Mouse (Mus musculus) C2C12 (cell line): Measurements from ENCODE around the gene Gk. TPM values are rescaled to one million over a fixed set of nuclear protein-coding genes. Genes with fewer than 3 reads are reported as not detected.
A peak's percentile ranks its signal among the peaks of the same experiment; 100 is the strongest.

Source experiments
- H3K27me3 ChIP-seq: one replicate; pipeline ENCODE4 v1.6.1; 2011; ENCODE audit not compliant: control insufficient read depth, insufficient read depth, insufficient read length
- H3K36me3 ChIP-seq: one replicate; pipeline ENCODE4 v1.6.1; 2011; ENCODE audit not compliant: control insufficient read depth, insufficient read depth
- H3K4me3 ChIP-seq: one replicate; pipeline ENCODE4 v1.5.1; 2011; ENCODE audit warnings: mild to moderate bottlenecking, control low read depth; ENCODE audit not compliant: poor library complexity, insufficient read depth, severe bottlenecking
- H3K79me2 ChIP-seq: one replicate; pipeline ENCODE4 v1.6.1; 2011; ENCODE audit not compliant: control insufficient read depth, insufficient read depth
- H3K79me3 ChIP-seq: one replicate; pipeline ENCODE4 v1.6.1; 2011; ENCODE audit warnings: low read depth, control low read depth
- H3ac ChIP-seq: one replicate; pipeline ENCODE3; 2011; ENCODE audit warnings: low read depth; ENCODE audit not compliant: control insufficient read depth, insufficient read length
- CEBPB ChIP-seq: IDR thresholded peaks from one replicate; pipeline ENCODE4 v1.6.1; 2011; ENCODE audit warnings: low read depth, mild to moderate bottlenecking, control low read depth, moderate library complexity
- CTCF ChIP-seq: IDR thresholded peaks from one replicate; pipeline ENCODE4 v1.5.1; 2011; ENCODE audit not compliant: control insufficient read depth, insufficient read depth, insufficient read length
- FOSL1 ChIP-seq: IDR thresholded peaks from one replicate; pipeline ENCODE4 v1.8.0; 2011; ENCODE audit warnings: mild to moderate bottlenecking, low read length; ENCODE audit not compliant: poor library complexity, insufficient read depth, severe bottlenecking
- MAX ChIP-seq: IDR thresholded peaks from one replicate; pipeline ENCODE4 v1.6.1; 2011; ENCODE audit warnings: mild to moderate bottlenecking, control low read depth
- MYOD1 ChIP-seq: IDR thresholded peaks from one replicate; pipeline ENCODE4 v1.6.1; 2011; ENCODE audit warnings: low read depth; ENCODE audit not compliant: control insufficient read depth, insufficient read length
- MYOG ChIP-seq: IDR thresholded peaks from one replicate; pipeline ENCODE4 v1.6.1; 2011; ENCODE audit not compliant: control insufficient read depth, insufficient read length; ENCODE audit errors: extremely low read depth
- USF1 ChIP-seq: IDR thresholded peaks from one replicate; pipeline ENCODE4 v1.6.1; 2011; ENCODE audit warnings: low read depth, mild to moderate bottlenecking, control low read depth, moderate library complexity
- long read RNA-seq, 2 experiments: library from polyadenylated mRNA; unstranded; transcript quantifications; one replicate each; pipeline ENCODE4 v2.0.0; 2019 to 2020
- polyA plus RNA-seq: library from polyadenylated mRNA; unstranded; fragments of >200 nt; fragmentation: generic; extraction: Trizol; gene quantifications from one replicate; pipeline ENCODE4 v1.2.1, GENCODE M21; 2012; ENCODE audit warnings: missing spikeins

The Gk gene
- polyA plus RNA-seq: 1.5 TPM
- long read RNA-seq, experiment 1, full-length matches to known transcripts: 3 of 5 reads
- long read RNA-seq, experiment 1, partial matches to known transcripts: 0 of 5 reads
- long read RNA-seq, experiment 1, other reads (novel, unspliced or antisense): 2 of 5 reads
- long read RNA-seq, experiment 2, full-length matches to known transcripts: 39 of 51 reads
- long read RNA-seq, experiment 2, partial matches to known transcripts: 1 of 51 reads
- long read RNA-seq, experiment 2, other reads (novel, unspliced or antisense): 11 of 51 reads

DNA sequence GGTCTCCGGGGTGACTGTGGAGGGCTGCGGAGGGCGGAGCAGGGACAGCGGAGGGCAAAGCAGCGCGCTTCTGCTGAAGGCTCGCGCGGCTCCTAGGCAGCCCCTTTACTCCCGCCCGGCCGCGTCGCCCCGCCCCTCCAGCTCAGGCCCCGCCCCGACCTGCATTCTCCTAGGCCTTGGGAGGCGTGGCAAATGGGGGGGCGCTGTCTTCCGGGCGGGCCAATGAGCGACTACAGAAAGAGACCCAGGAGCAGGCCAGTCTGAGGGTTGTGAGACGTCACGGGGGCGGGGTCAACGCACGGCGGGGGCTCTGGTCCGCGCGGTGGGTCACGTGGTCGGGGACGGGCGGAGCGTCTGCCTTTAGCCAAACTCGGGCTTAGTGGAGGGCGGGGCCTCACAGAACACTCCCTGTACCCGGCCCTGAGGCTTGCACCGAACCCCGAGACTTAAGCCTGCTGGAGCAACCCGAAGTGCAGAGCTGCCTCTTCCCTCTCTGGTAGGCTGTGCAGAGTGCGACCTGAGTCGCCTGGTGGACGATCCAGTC, at the start of gene Gk:
Gene Gk (minus strand): TSS at position 276 of the 544 bp plus-strand sequence.
- Histone ChIP-seq H3K79me3 (peaks cover 1% of the 10 kb centered on the region), H3K27me3 (no peaks in the 10 kb centered on the region), H3K36me3 (no peaks in the 10 kb centered on the region), H3ac (peak within 1 kb of the TSS; percentile 87), H3K4me3 (peak within 1 kb of the TSS; percentile 32), H3K79me2 (peaks cover 2% of the 10 kb centered on the region)
- TF ChIP-seq FOSL1: no peak
- TF ChIP-seq USF1: peak; percentile 79

DNA sequence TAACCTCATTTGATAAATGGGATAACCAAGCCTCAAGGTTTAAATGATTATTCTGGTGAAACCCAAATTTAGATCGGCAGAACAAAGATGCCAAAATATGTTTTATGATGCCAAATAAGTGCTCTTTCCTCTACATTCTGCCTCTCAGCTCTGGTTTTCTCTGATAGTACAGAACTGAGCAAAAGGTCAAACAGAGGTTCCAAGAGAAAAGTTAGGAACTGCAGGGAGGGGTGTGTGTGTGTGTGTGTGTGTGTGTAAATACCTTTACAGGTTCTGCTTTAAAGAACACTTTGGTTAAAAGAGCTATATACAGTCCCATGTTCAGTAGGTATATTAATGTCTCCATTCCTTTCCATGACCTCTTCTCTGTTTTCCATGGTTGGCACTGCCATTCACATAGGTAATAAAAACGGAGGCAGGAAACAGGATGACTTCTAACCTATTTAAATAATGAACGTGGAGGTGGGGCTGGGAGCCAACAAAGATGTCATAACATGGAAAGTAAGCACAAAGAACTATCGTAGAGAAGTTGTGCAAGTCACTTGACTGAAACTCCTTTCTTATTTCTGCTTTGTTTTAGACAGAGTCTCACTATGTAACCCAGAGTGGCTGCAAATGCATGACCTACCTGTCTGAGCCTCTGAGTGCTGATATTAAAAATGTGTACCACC, 28.2 kb upstream of the Gk start:
- Histone ChIP-seq H3ac (no peak overlapping the region), H3K27me3 (no peaks in the 10 kb centered on the region), H3K79me2 (no peaks in the 10 kb centered on the region), H3K79me3 (no peaks in the 10 kb centered on the region), H3K4me3 (no peak overlapping the region), H3K36me3 (no peaks in the 10 kb centered on the region)
- no peak for TF ChIP-seq MYOD1
- TF ChIP-seq FOSL1: no peak
- TF ChIP-seq CEBPB: no peak
- no peak for TF ChIP-seq USF1
- no peak for TF ChIP-seq CTCF
- no peak for TF ChIP-seq MAX
- TF ChIP-seq MYOG: no peak

DNA sequence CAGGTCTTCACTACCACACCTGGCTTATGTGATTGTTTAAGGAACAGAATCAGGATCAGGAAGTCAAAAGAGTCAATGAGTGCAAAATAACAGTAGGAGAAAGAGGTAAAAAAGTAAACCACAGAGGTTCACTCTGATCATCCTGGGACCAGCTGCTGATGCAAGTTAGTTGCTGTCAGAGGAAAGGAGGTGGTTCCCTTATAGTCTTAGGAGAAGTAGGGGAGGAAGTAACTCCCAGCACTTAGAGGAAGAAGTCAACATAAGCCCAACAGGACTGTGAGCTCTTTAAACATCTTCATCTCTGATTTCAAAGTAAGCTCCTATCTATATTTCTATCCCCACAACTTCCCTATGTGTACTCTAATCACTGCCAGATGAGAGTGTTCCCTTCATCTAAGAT, 26.4 kb upstream of the Gk start:
- H3ac ChIP-seq: no peak overlapping the region
- no peak overlapping the region for H3K4me3 ChIP-seq
- TF ChIP-seq MYOD1: no peak
- no peak for TF ChIP-seq CEBPB
- TF ChIP-seq FOSL1: no peak
- H3K36me3 ChIP-seq: no peaks in the 10 kb centered on the region
- no peaks in the 10 kb centered on the region for H3K27me3 ChIP-seq
- no peaks in the 10 kb centered on the region for H3K79me2 ChIP-seq
- H3K79me3 ChIP-seq: no peaks in the 10 kb centered on the region

DNA sequence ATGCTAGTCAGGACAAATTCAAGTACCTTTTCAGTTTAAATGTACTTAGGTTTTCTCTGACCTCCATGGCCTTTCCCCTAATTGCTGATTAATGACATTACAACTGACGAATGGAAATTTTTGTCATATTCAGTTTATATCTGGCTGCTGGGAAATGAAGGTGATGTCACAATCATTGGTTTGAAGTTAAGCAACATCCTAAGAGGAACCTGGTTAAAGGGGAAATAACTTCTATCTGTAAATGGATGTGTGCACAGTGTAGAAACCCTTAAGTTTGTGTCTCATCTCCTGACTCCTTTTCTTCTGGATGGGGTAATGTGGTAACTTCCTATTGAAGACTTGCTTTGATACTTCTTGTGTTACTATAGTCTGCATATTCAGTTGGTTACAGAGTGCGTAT, 20.8 kb upstream of the Gk start:
- no peaks in the 10 kb centered on the region for H3K79me2 ChIP-seq
- H3K27me3 ChIP-seq: no peaks in the 10 kb centered on the region
- H3K36me3 ChIP-seq: no peaks in the 10 kb centered on the region
- H3K4me3 ChIP-seq: no peak overlapping the region
- no peaks in the 10 kb centered on the region for H3K79me3 ChIP-seq
- no peak overlapping the region for H3ac ChIP-seq
- no peak for TF ChIP-seq MYOD1
- TF ChIP-seq FOSL1: no peak
- no peak for TF ChIP-seq CEBPB
- TF ChIP-seq CTCF: no peak
- TF ChIP-seq MYOG: no peak
- TF ChIP-seq MAX: no peak
- no peak for TF ChIP-seq USF1

DNA sequence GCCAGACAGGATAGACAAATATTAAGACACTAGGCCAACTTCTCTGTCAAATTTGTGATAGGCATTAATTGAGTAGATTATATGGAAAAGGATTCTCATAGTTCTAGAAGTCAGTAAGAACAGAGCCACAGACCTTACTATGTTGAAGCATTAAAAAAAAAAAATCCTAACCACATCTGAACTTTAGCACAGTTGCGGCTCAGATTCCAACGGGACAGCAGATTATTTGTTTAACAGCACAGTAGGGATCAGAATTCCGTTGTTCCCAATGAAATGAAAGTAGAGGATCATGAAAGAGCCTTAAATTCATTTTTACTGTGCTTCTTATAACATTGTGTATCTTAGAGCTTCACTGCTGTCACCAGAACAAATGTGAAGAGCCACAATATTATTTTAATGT, 1.7 kb upstream of the Gk start:
- Histone ChIP-seq H3K4me3 (no peak overlapping the region), H3K27me3 (no peaks in the 10 kb centered on the region), H3K79me2 (no peaks in the 10 kb centered on the region), H3ac (no peak overlapping the region), H3K79me3 (peaks cover 1% of the 10 kb centered on the region), H3K36me3 (no peaks in the 10 kb centered on the region)
- TF ChIP-seq MYOG (no peak), MYOD1 (no peak), CTCF (no peak), CEBPB (no peak), MAX (no peak), USF1 (no peak), FOSL1 (no peak)

DNA sequence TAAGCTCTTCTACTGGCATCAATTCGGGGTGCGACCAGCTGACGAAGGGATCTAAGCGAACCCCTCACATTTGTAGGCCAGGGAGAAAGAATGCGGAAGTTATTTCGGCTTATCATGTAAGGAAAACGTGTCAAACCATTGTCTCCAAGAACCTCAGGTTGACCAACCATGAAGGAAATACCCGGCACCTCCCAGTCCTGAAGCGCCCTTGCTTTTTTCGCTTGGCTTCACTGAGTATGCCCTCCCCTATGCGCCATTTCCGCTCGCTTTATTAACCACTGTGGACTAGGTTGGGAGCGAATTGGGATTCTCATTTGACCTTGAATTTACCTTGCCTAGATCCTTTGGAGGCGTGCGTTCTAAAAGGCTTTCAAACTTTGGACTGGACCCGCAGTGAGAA, 522 bp upstream of the Gk start:
- peak overlapping the region; percentile 26 for H3K4me3 ChIP-seq
- peaks cover 1% of the 10 kb centered on the region for H3K79me3 ChIP-seq
- H3K27me3 ChIP-seq: no peaks in the 10 kb centered on the region
- no peaks in the 10 kb centered on the region for H3K36me3 ChIP-seq
- TF ChIP-seq CTCF (no peak), FOSL1 (no peak), MYOG (no peak), MYOD1 (no peak), USF1 (no peak), MAX (no peak)
- H3K79me2 ChIP-seq: no peaks in the 10 kb centered on the region
- H3ac ChIP-seq: peak overlapping the region; percentile 87
